Mouse (Mus musculus) thymus, postnatal 0 days (tissue): ENCODE results near the gene Iqgap1. TPM values are rescaled to one million over a fixed set of nuclear protein-coding genes. Genes with fewer than 3 reads are reported as not detected.

ENCODE experiments used
- DNase-seq: peaks from one replicate; pipeline ENCODE4 v3.0.0-alpha.2; 2015; ENCODE audit warnings: low spot score
- polyA plus RNA-seq: library from polyadenylated mRNA; unstranded; fragments of >200 nt; fragmentation: Nextera tagmentation; extraction: Ambion mirVana; gene quantifications from 2 replicates; pipeline ENCODE4 v1.2.1, GENCODE M21; 2015

Gene Iqgap1
- polyA plus RNA-seq, 1 experiment from 2014 or later = 104 TPM

DNA sequence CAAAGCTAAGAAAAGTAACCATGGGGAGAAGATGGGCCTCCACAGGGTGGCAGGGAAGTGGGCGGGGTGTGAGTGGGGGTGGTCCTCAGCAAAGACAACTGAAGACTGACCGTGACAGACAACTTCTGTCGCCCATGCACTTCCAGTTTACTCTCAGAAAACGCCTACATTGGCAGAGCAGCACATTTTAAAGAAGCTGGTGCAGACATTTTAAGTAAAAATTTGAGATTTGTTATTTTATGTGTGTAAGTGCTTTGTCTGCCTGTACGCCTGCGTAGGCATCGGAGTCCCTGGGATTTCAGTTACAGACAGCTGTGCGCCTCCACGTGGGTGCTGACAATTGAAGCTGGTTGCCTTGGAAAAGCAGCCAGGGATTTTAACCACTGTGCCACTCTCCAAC is 104.7 kb downstream of the Iqgap1 start:
- no peak for DNase-seq

- no peak for DNase-seq
These were observed 106.2 kb downstream of the Iqgap1 start for GRCm38 (mm10) chr7:80719582-80719981.

DNA sequence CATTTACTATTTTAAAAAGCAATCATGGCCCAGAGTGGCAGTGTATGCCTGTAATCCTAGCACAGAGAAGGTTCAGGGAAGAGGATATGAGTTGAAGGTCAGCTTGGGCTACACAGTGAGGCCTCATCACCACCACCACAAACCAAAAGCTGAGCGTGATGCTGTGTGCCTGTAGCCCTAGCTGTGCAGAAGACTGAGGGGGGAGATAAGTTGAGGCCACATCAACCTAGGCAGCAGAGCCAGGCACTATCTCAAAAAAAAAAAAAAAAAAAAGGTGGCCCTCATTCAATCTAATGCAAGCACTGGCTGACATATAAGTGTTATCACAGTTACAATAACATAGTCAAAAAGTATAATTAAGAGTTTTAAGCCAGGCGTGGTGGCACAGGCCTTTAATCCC is 106.7 kb downstream of the Iqgap1 start:
- no peak for DNase-seq

DNA sequence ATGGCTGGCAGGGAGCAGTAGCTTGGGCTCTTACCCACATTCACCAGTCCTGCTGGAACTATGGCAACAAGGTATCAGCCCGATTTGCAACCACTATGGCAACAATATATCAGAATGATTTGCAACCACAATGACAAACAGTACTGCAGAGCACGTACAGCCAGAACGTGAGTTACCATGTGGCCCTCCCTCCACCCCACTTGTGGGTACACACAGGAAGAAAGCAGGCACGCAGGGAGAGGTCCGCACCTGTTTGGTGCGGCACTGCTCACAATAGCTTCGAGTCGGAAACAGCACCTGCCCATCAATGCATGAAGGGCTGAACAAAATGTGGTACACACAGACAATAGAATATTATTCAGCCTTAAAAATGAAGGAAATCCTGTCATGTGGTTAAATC is 107.3 kb downstream of the Iqgap1 start:
- peak; percentile 82 for DNase-seq

DNA sequence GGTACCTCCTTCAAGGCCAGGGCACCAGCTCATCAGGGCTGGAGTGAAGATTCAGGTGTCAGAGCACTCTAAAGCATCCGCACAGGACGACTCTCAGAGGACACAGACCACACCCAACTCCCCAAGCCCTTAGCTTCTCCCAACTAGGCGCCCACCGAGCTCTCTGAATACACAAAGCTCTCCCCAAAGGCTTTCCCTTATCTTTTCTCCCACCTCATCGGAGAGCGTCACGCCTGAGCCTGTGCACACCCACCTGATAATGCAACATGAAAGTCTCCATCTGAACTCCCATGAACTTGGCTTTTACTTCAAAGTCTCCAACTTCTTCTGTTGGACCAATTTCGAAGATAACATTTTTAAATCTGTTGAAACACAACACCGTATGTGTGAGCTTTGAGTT is 109.0 kb downstream of the Iqgap1 start:
- no peak for DNase-seq

GRCm38 (mm10) chr7:80715306-80715705 is 110.5 kb downstream of the Iqgap1 start:
- no peak for DNase-seq

GRCm38 (mm10) chr7:80711496-80711895 is 114.3 kb downstream of the Iqgap1 start:
- no peak for DNase-seq

DNA sequence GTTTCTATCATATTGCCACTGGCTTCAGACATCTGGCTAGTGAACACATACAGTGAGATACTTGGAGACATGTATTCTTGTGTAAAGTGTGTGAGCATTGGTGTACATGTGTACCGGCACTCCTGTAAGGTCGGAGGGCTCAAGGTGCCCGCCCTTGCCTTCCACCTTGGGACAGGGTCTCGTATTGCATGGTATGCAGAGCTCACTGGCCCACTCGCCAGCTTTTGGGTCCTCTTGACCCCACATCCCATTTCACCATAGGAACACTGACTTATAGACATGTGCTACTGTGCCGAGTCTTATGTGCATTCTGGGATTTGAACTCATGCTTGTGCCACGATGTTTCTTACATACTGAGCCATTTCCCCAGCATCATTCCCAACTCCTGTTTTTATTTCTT is 115.4 kb downstream of the Iqgap1 start:
- DNase-seq = no peak

- no peak for DNase-seq
These were observed 121.7 kb downstream of the Iqgap1 start for GRCm38 (mm10) chr7:80704066-80704465.

- no peak for DNase-seq
These were observed 123.3 kb downstream of the Iqgap1 start for GRCm38 (mm10) chr7:80702510-80702909.

- DNase-seq = no peak
These were observed 126.1 kb downstream of the Iqgap1 start for GRCm38 (mm10) chr7:80699709-80700108.

DNA sequence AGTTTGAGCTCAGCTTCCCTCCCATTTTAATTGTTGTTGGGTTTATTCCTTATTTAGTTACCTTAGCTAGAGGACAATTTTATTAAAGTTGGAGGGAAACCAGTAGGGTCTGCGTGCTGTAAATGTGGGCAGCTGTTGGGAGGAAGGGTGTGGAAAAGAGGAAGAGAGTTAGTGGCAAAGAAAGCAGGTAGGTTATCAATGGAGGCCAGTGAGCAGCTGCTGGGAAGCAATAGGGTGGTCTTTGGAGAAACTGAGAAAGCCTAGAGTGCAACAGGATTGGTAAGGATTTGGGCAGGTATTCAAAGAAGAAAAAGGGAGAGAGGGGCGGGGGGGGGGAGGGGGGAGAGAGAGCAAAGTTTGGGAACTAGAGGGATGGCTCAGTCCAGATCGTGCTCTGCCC is 126.8 kb downstream of the Iqgap1 start:
- DNase-seq = no peak

GRCm38 (mm10) chr7:80697859-80698258 is 127.9 kb downstream of the Iqgap1 start:
- no peak for DNase-seq

DNA sequence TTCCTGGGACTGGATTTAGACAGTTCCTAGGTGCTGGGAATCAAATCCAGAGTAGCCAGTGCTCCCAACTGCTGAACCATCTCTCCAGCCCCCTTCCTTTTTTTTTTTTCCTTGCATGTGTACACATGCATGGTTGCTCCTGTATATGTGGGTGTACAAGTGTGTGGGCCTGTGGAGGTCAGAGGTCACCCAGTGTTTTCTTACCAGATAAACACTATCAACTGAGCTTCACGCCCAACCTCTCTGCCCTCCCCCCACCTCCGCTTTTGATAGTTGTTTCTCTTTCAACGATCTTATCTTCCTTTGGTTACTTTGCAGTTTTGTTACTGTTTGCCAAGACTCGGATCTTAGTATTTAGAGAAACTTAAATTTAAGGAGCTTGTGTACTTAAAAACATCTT is 128.9 kb downstream of the Iqgap1 start:
- peak; percentile 63 for DNase-seq

GRCm38 (mm10) chr7:80696334-80696733 is 129.4 kb downstream of the Iqgap1 start:
- no peak for DNase-seq

DNA sequence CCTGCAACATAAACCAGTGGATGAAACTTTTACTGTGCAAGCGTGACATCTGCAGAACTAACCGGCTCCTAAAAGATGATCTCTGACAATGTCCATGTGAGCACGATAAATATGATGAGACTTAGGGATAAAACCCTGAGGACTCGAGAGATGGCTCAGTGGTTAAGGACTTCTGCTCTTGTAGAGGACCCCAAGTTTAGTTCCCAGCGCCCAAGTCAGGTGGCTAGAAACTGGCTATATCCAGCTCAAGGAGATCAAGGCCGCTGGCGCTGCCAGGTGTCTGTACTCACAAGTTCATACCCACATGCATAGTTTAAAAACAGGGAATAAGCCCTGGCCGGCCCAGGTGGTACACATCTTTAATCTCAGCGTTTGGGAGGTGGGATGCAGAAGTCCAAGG is 133.3 kb downstream of the Iqgap1 start:
- no peak for DNase-seq

- DNase-seq = no peak
These were observed 134.6 kb downstream of the Iqgap1 start for GRCm38 (mm10) chr7:80691131-80691530.

DNA sequence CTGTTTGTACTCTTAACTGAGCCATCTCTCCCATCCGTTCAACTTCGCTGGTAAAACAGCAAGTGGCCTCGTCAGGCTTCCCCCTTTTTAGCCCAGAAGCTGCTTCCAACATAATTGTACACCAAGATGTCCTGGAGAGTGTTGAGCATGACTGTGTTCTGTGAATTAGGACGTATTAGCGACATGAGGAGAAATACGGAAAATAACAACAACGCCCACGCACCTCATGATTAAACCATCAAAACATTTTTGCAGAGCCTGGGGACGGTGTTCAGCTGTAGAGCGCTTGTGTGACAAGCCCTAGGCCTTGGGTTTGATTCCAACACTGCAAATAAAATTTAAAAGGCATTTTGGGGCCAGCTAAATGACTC is 136.6 kb downstream of the Iqgap1 start:
- DNase-seq = no peak

DNA sequence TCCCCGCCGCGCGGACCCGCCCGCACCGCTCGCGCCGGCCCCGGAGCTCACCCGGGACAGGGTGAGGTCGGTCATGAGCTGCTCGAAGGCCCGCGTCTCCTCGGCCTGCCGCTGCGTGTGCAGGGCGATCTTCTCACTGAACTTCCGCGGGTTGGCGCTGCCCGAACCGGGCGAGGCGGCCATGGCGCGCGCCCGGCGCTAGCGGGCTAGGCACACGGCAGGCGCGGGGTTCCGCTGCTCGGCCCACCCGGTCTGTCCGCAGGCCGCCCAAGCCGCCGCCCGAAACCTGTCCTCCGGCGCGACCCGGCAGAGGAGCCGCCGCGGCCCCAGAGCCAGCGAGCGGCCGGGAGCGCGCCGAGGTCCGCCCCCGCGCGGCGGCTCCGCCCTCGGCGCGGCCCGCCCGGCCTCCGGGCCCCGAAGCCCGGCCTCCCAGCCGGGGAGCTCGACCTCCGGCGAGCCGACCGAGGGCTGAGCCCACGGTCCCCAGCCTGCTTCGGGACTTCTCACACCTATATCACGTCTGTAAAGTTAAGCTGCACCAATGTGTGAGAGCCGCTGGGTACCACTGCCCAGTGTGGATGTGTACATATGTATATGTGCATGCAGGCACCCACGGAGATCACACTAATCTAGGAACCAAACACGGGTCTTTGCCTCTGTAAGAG is 137.1 kb downstream of the Iqgap1 start, which contains the start of gene Crtc3:
Crtc3 (minus strand) TSS at position 322 of the 665 bp plus-strand sequence.
- DNase-seq = peak; percentile 63

DNA sequence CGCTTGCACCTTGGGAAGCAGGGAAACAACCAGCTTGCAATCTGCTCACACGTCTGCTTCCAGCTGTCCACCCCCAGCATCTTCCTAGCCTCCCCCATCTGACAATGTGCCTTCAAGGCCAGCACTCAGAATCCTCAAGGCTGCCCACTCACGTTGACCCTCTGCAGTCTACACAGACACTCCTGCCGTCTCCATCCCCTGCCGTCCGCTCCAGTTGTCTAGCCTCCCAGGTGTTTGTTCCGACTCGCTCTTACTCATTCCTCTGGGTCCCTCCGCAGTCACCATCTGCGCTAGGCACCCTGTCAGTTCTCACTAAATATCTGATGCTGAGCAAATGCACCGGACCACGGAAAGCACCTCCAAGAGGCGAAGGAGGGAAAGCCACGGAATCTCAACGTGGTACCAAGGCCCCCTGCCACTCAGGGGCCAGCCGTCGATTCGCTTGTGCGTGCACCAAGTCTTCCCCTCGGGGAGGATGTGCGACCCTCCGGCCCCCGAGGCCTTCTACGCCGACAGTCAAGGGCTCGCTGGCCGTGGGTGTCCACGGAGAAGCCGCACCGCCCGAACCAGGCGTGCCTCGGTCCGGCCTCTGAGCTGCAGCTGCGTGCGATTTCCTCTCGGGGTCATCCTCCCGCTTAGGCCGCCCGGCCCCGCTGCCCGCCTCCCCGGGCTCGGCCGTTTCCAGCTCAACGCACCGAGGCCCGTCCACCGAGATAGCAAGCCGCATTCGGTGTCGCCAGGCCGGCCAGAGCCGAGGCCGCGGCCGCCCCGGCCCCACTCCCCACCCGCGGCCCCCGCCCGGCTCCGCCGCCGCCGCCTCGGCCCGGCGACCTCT is 137.8 kb downstream of the Iqgap1 start:
- peak; percentile 56 for DNase-seq

DNA sequence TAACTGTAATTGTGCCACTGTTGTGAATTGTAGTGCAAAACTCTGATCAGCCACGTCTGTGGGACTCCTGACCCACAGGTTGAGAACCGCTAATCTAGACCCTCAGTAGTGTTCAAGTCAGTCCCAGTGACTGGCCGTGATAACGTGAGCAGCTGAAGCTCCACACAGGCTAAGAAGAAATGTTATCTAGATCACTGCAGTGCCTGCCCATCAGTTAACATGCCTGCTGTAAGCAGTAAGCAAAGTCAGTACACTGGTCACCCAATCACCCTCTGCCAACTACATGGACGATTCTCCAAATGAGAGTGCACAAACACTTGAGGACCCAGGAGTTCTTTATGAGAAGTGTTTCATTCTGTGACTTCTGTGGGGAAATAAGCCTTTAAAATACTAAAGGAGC is 140.1 kb downstream of the Iqgap1 start:
- DNase-seq = no peak

DNA sequence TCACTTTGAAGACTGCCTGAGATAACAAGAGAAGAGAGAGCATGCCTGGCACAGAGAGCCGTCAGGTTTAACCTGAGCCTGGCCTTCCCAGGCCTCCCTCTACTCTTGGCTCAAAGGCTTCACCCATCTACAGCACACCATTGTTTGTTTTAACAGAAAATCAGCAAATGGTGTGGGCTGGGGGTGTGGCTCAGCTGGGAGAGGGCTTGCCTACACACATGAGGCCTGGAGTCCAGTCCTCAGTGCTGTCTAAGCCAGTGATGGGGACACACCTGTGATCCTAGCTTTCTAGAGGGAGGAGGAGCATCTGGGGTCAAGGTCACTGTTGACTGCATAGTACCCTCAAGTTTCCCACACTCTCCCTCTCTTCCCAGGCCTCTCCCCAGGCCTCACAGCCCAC is 143.1 kb downstream of the Iqgap1 start:
- no peak for DNase-seq
